11 mouse cellular contexts compared by ENCODE assay signal in the genomic region with DNA sequence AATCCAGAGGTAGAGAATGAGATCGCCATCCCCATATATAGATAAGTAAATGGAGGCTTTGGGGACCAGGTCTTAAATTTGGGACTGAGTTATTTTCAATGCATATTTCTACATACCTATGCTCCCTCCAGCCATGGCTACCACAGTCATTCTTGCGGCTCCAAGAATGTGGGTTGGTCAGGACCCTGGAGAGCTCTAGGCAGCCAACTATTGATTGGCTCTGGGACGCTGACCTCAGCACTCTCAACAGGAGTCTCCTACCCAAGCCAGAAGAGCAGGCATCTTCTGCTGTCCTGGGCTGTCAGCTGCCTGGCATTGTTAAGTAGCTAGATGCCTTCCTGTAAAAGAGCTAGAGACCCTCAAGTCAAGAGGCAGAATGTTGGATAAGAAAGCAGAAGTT.
A peak's percentile ranks its signal among the peaks of the same experiment; 100 is the strongest.
DNase-seq lines count a peak whose midpoint lies in the region; ATAC-seq and TF ChIP-seq lines count a peak whose summit lies in the region.
"Had no signal": no experiment of that assay in that cellular context is flagged by ENCODE, and none has a peak within 500 bp of the region (broad histone marks: within the 10 kb centered on the region; RNA-seq: fewer than 3 reads in every experiment).

No protein-coding gene starts in this region.

- ATAC-seq in forebrain, embryonic 15.5 days (replicated peaks), result no peak
- ATAC-seq in midbrain, embryonic 11.5 days (ENCODE audit: low FRiP score), result no peak
- ATAC-seq in midbrain, postnatal 0 days (ENCODE audit: low FRiP score), result no peak

- H3K9ac ChIP-seq in forebrain, embryonic 15.5 days (replicated peaks), result no peak overlapping the region
- no peak overlapping the region for H3K9ac ChIP-seq in midbrain, embryonic 11.5 days (ENCODE audit: low read length)
- no peak overlapping the region for H3K9ac ChIP-seq in midbrain, postnatal 0 days (replicated peaks; ENCODE audit: low read length, poor library complexity, severe bottlenecking)
- H3K9ac ChIP-seq: heart, embryonic 13.5 days had no signal

- H3K27me3 ChIP-seq in forebrain, embryonic 10.5 days (ENCODE audit: poor library complexity, severe bottlenecking), result no peaks in the 10 kb centered on the region
- no peaks in the 10 kb centered on the region for H3K27me3 ChIP-seq in forebrain, embryonic 15.5 days
- no peaks in the 10 kb centered on the region for H3K27me3 ChIP-seq in midbrain, embryonic 11.5 days (ENCODE audit: control insufficient read depth, insufficient read depth, low read length)
- H3K27me3 ChIP-seq in midbrain, postnatal 0 days (ENCODE audit: insufficient read depth, low read length), result no peaks in the 10 kb centered on the region
- H3K27me3 ChIP-seq in embryonic facial prominence, embryonic 10.5 days (replicated peaks; ENCODE audit: low read depth, poor library complexity, severe bottlenecking), result no peaks in the 10 kb centered on the region
- H3K27me3 ChIP-seq in myocyte (ENCODE audit: control insufficient read depth, insufficient read depth, insufficient read length), result no peaks in the 10 kb centered on the region
- no peaks in the 10 kb centered on the region for H3K27me3 ChIP-seq in thymus, adult 2 months (ENCODE audit: control insufficient read depth, insufficient read depth, low read length)

- peak; percentile 34 for DNase-seq in forebrain, embryonic 10.5 days (ENCODE audit: extremely low spot score, low spot score)
- DNase-seq in midbrain, embryonic 11.5 days (ENCODE audit: low spot score, missing footprints), result peak; percentile 84
- DNase-seq in midbrain, postnatal 0 days (ENCODE audit: low spot score), result no peak
- peak; percentile 79 for DNase-seq in embryonic facial prominence, embryonic 10.5 days (ENCODE audit: low spot score)
- DNase-seq in thymus, adult 2 months, result no peak
- no peak for DNase-seq in spleen, postnatal 14 days (ENCODE audit: low spot score in 2 of 2)
- DNase-seq: cerebellum, adult 9-10 months had no signal

- TF ChIP-seq CTCF in midbrain, postnatal 0 days (IDR thresholded peaks at IDR 0.05), result no peak
- TF ChIP-seq CTCF in thymus, adult 2 months (IDR thresholded peaks at IDR 0.05; ENCODE audit: borderline replicate concordance, control insufficient read depth, extremely low read depth, insufficient read depth, low read length, poor library complexity), result no peak

- no peak overlapping the region for H3K4me3 ChIP-seq in forebrain, embryonic 10.5 days
- H3K4me3 ChIP-seq in forebrain, embryonic 15.5 days, result no peak overlapping the region
- no peak overlapping the region for H3K4me3 ChIP-seq in midbrain, embryonic 11.5 days (ENCODE audit: low read depth, low read length)
- no peak overlapping the region for H3K4me3 ChIP-seq in midbrain, postnatal 0 days (ENCODE audit: low read depth, low read length)
- no peak overlapping the region for H3K4me3 ChIP-seq in embryonic facial prominence, embryonic 10.5 days
- no peak overlapping the region for H3K4me3 ChIP-seq in myocyte
- H3K4me3 ChIP-seq in thymus, adult 2 months (ENCODE audit: control insufficient read depth, insufficient read depth, low read length), result no peak overlapping the region
- H3K4me3 ChIP-seq: heart, embryonic 13.5 days; megakaryocyte, embryonic 14.5 days had no signal

- H3K4me2 ChIP-seq in forebrain, embryonic 15.5 days (replicated peaks), result no peak overlapping the region
- H3K4me2 ChIP-seq in midbrain, embryonic 11.5 days, result no peak overlapping the region
- no peak overlapping the region for H3K4me2 ChIP-seq in midbrain, postnatal 0 days (ENCODE audit: low read depth, low read length, poor library complexity, severe bottlenecking)
- no peak overlapping the region for H3K4me2 ChIP-seq in myocyte (ENCODE audit: low read depth)
- H3K4me2 ChIP-seq: heart, embryonic 13.5 days had no signal

- 13% methylated on average over 3 of the region's 3 CpGs for WGBS in forebrain, embryonic 10.5 days
- WGBS in forebrain, embryonic 15.5 days, result 19% methylated on average over 3 of the region's 3 CpGs
- 12% methylated on average over 3 of the region's 3 CpGs for WGBS in midbrain, embryonic 11.5 days
- 20% methylated on average over 3 of the region's 3 CpGs for WGBS in midbrain, postnatal 0 days
- WGBS in embryonic facial prominence, embryonic 10.5 days, result 12% methylated on average over 3 of the region's 3 CpGs
- 8% methylated on average over 3 of the region's 3 CpGs for WGBS in thymus, adult 2 months

- H3K36me3 ChIP-seq in forebrain, embryonic 10.5 days (replicated peaks), result no peaks in the 10 kb centered on the region
- no peaks in the 10 kb centered on the region for H3K36me3 ChIP-seq in forebrain, embryonic 15.5 days
- no peaks in the 10 kb centered on the region for H3K36me3 ChIP-seq in midbrain, embryonic 11.5 days (ENCODE audit: control insufficient read depth, insufficient read depth, low read length)
- no peaks in the 10 kb centered on the region for H3K36me3 ChIP-seq in midbrain, postnatal 0 days (ENCODE audit: insufficient read depth, low read length)
- H3K36me3 ChIP-seq in embryonic facial prominence, embryonic 10.5 days (replicated peaks), result no peaks in the 10 kb centered on the region
- H3K36me3 ChIP-seq in myocyte (ENCODE audit: control insufficient read depth, insufficient read depth), result no peaks in the 10 kb centered on the region
- H3K36me3 ChIP-seq in thymus, adult 2 months (ENCODE audit: control insufficient read depth, insufficient read depth, low read length), result no peaks in the 10 kb centered on the region
- H3K36me3 ChIP-seq: heart, embryonic 13.5 days had no signal

- H3ac ChIP-seq in myocyte (ENCODE audit: control insufficient read depth, insufficient read length), result no peak overlapping the region

- no peaks in the 10 kb centered on the region for H3K79me2 ChIP-seq in myocyte (ENCODE audit: control insufficient read depth, insufficient read depth)

- TF ChIP-seq POLR2A in myocyte (IDR thresholded peaks at IDR 0.05; ENCODE audit: insufficient read length, low read depth), result no peak
- no peak for TF ChIP-seq POLR2A in thymus, adult 2 months (IDR thresholded peaks at IDR 0.05; ENCODE audit: control insufficient read depth, extremely low read depth, insufficient read depth, low read length, poor library complexity)

- H3K9me3 ChIP-seq in forebrain, embryonic 10.5 days, result no peaks in the 10 kb centered on the region
- no peaks in the 10 kb centered on the region for H3K9me3 ChIP-seq in forebrain, embryonic 15.5 days
- no peaks in the 10 kb centered on the region for H3K9me3 ChIP-seq in midbrain, embryonic 11.5 days (ENCODE audit: control insufficient read depth, low read length)
- no peaks in the 10 kb centered on the region for H3K9me3 ChIP-seq in midbrain, postnatal 0 days (ENCODE audit: low read length)
- H3K9me3 ChIP-seq in embryonic facial prominence, embryonic 10.5 days, result no peaks in the 10 kb centered on the region
- H3K9me3 ChIP-seq: heart, embryonic 13.5 days; megakaryocyte, embryonic 14.5 days had no signal

- peaks cover 35% of the 10 kb centered on the region for H3K4me1 ChIP-seq in forebrain, embryonic 10.5 days
- 0 out of 2 replicates have a peak, but pooled peaks cover 6% of the 10 kb centered on the region for H3K4me1 ChIP-seq in forebrain, embryonic 15.5 days
- peaks cover 2% of the 10 kb centered on the region; the same call in 1 of the 2 replicates for H3K4me1 ChIP-seq in midbrain, embryonic 11.5 days (ENCODE audit: control insufficient read depth, insufficient read depth, low read length)
- no peaks in the 10 kb centered on the region for H3K4me1 ChIP-seq in midbrain, postnatal 0 days (ENCODE audit: insufficient read depth, low read length)
- H3K4me1 ChIP-seq in embryonic facial prominence, embryonic 10.5 days, result peaks cover 18% of the 10 kb centered on the region
- no peaks in the 10 kb centered on the region for H3K4me1 ChIP-seq in thymus, adult 2 months (replicated peaks; ENCODE audit: control insufficient read depth, insufficient read depth, low read length)
- H3K4me1 ChIP-seq: heart, embryonic 13.5 days; megakaryocyte, embryonic 14.5 days had no signal

- H3K27ac ChIP-seq in forebrain, embryonic 10.5 days, result no peak overlapping the region
- no peak overlapping the region for H3K27ac ChIP-seq in forebrain, embryonic 15.5 days (replicated peaks)
- no peak overlapping the region for H3K27ac ChIP-seq in midbrain, embryonic 11.5 days (ENCODE audit: low read depth, low read length)
- no peak overlapping the region for H3K27ac ChIP-seq in midbrain, postnatal 0 days (ENCODE audit: low read depth, low read length)
- no peak overlapping the region for H3K27ac ChIP-seq in embryonic facial prominence, embryonic 10.5 days (replicated peaks)
- H3K27ac ChIP-seq in thymus, adult 2 months (ENCODE audit: control insufficient read depth, insufficient read depth, low read length), result no peak overlapping the region
- H3K27ac ChIP-seq: heart, embryonic 13.5 days had no signal

TF ChIP-seq in myocyte, 11 proteins besides CTCF, POLR2A, EP300 and RAD21:
- TF ChIP-seq CEBPB (IDR thresholded peaks at IDR 0.05; ENCODE audit: insufficient read depth, poor library complexity, severe bottlenecking) (no peak), REST (IDR thresholded peaks at IDR 0.05; ENCODE audit: insufficient read depth, insufficient read length) (peak; percentile 69)

Comparison
In these comparisons a context has a peak if more than half of its experiments do, and no peak if none do; other contexts are left out.
1. DNase-seq: peak in forebrain, embryonic 10.5 days (single experiment), midbrain, embryonic 11.5 days (single experiment) and embryonic facial prominence, embryonic 10.5 days (single experiment); none in midbrain, postnatal 0 days (single experiment), thymus, adult 2 months (single experiment) and spleen, postnatal 14 days (0 of 2).